Mouse (Mus musculus): ENCODE results near the gene Gast.

DNA sequence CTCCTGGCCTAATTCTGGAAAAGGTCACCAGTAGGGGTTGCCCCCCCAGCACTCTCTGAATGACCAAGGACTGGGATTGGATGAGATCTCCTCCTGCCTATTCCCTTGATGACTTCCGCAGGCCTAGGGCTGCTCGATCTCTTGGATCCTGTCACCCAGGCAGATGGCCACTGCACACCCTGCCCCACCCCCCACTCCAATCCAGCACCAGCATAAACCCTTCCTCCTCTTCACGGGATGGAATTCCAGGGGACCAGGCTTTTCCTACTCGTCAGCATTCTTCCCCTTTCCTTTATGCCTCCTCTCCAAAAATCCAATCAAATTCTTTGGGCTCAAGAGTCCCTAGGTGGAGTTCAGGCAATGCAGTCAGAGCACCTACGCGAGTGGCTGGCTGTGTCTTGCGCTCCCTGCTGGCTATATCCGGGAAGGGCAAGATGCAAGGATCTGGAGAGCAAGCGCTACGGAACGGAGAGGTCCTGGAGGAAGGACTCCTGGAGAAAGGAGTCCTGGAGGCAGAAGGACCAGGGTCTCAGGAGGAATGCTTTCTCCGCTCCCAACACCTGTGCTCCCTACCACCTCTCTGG, 28.9 kb downstream of the Gast start:
- TF ChIP-seq E2F4 (IDR thresholded peaks at IDR 0.05; ENCODE audit: insufficient read depth) (no peak), REST (IDR thresholded peaks at IDR 0.05; ENCODE audit: insufficient read depth, insufficient read length) (no peak)

All from myocyte (in vitro differentiated cells).